Mouse (Mus musculus) small intestine, adult 2 months (tissue): ENCODE results near the gene Pithd1.

Experiments used
- CTCF ChIP-seq: fragments of 200-500 bp; IDR thresholded peaks from 2 replicates; pipeline ENCODE4 v1.5.1; 2012; ENCODE audit warnings: low read depth, mild to moderate bottlenecking, control low read depth, inconsistent platforms, low read length, moderate library complexity, mixed read lengths; ENCODE audit not compliant: insufficient replicate concordance, insufficient read length; ENCODE audit errors: extremely low read depth
- POLR2A ChIP-seq: fragments of 200-500 bp; IDR thresholded peaks from 2 replicates; pipeline ENCODE4 v1.6.1; 2012; ENCODE audit warnings: low read depth, mild to moderate bottlenecking, control low read depth, inconsistent platforms, low read length, moderate library complexity

GRCm38 (mm10) chr4:135955886-135956285 is 31.2 kb downstream of the Pithd1 start:
- no peak for TF ChIP-seq CTCF
- TF ChIP-seq POLR2A, result no peak
